Mouse (Mus musculus) brain, embryonic 14.5 days (tissue): Measurements from ENCODE around the gene Chrd. TPM values are rescaled to one million over a fixed set of nuclear protein-coding genes. Genes with fewer than 3 reads are reported as not detected.

ENCODE experiments used
- DNase-seq: peaks from one replicate; pipeline ENCODE4 v3.0.0-alpha.2; 2011; ENCODE audit warnings: low read depth
- CTCF ChIP-seq: fragments of 200-500 bp; IDR thresholded peaks from 2 replicates; pipeline ENCODE4 v1.5.1; 2012; ENCODE audit warnings: inconsistent platforms, mild to moderate bottlenecking, moderate library complexity, borderline replicate concordance; ENCODE audit not compliant: insufficient read depth, insufficient read length; ENCODE audit errors: extremely low read depth
- POLR2A ChIP-seq: fragments of 200-500 bp; IDR thresholded peaks from 2 replicates; pipeline ENCODE4 v1.6.1; 2012; ENCODE audit warnings: mild to moderate bottlenecking, inconsistent platforms, borderline replicate concordance; ENCODE audit not compliant: poor library complexity, insufficient read depth, insufficient read length, severe bottlenecking; ENCODE audit errors: extremely low read depth
- polyA plus RNA-seq: library from polyadenylated mRNA; depleted of rRNA; stranded (reverse); fragments of >200 nt; gene quantifications from 2 replicates; pipeline ENCODE4 v1.2.3, GENCODE M21; 2012; rRNA removed

Chrd gene
- polyA plus RNA-seq, 1 experiment, result 24.6 TPM

- TF ChIP-seq POLR2A (no peak), CTCF (no peak)
- no peak for DNase-seq
These were observed 42.1 kb downstream of the Chrd start for GRCm38 (mm10) chr16:20775021-20775420.

- TF ChIP-seq POLR2A, result no peak
- no peak for TF ChIP-seq CTCF
- no peak for DNase-seq
These were observed 46.9 kb downstream of the Chrd start for GRCm38 (mm10) chr16:20779846-20780245.

- DNase-seq, result no peak
- TF ChIP-seq POLR2A, result no peak
- TF ChIP-seq CTCF, result no peak
These were observed 48.2 kb downstream of the Chrd start for GRCm38 (mm10) chr16:20781101-20781630.

GRCm38 (mm10) chr16:20783891-20784290 is 51.0 kb downstream of the Chrd start:
- DNase-seq, result no peak
- TF ChIP-seq CTCF (no peak), POLR2A (no peak)

GRCm38 (mm10) chr16:20784754-20785153 is 51.8 kb downstream of the Chrd start:
- no peak for DNase-seq
- TF ChIP-seq CTCF (no peak), POLR2A (no peak)

GRCm38 (mm10) chr16:20786556-20786955 is 53.6 kb downstream of the Chrd start:
- DNase-seq, result no peak
- TF ChIP-seq CTCF (no peak), POLR2A (no peak)

- no peak for DNase-seq
- TF ChIP-seq CTCF, result no peak
- no peak for TF ChIP-seq POLR2A
These were observed 58.9 kb downstream of the Chrd start for GRCm38 (mm10) chr16:20791803-20792202.

Other genes with a start within 250 kb of the Chrd start
- gene Eif2b5, start 234.3 kb upstream of the Chrd start, polyA plus RNA-seq, result 56.7 and 61.0 TPM in 2 replicates
- gene Dvl3, start 216.1 kb upstream of the Chrd start, polyA plus RNA-seq, result 63.6 and 109 TPM in 2 replicates
- 1,266 and 1,281 TPM in 2 replicates for gene Ap2m1, start 197.6 kb upstream of the Chrd start, polyA plus RNA-seq
- gene Abcf3, start 184.6 kb upstream of the Chrd start, polyA plus RNA-seq, result 67.5 TPM in 2 replicates
- gene Vwa5b2, start 143.7 kb upstream of the Chrd start, polyA plus RNA-seq, result 28.2 and 44.7 TPM in 2 replicates
- gene Eef1akmt4, start 121.5 kb upstream of the Chrd start, polyA plus RNA-seq, result 9.2 and 16.4 TPM in 2 replicates
- not detected in 2 replicates for gene Gm49333, start 121.5 kb upstream of the Chrd start, polyA plus RNA-seq
- 30.5 and 31.6 TPM in 2 replicates for gene Alg3, start 121.4 kb upstream of the Chrd start, polyA plus RNA-seq
- 82.1 and 103 TPM in 2 replicates for gene Camk2n2, start 111.8 kb upstream of the Chrd start, polyA plus RNA-seq
- gene Ece2, start 103.3 kb upstream of the Chrd start, polyA plus RNA-seq, result 27.3 and 27.7 TPM in 2 replicates
- gene Psmd2, start 81.5 kb upstream of the Chrd start, polyA plus RNA-seq, result 215 and 226 TPM in 2 replicates
- 231 and 269 TPM in 2 replicates for gene Eif4g1, start 64.8 kb upstream of the Chrd start, polyA plus RNA-seq
- 53.5 and 74.8 TPM in 2 replicates for gene Fam131a, start 39.9 kb upstream of the Chrd start, polyA plus RNA-seq
- gene Polr2h, start 15.5 kb upstream of the Chrd start, polyA plus RNA-seq, result 51.9 and 66.5 TPM in 2 replicates
- 80.4 and 100 TPM in 2 replicates for gene Clcn2, start 15.4 kb upstream of the Chrd start, polyA plus RNA-seq
- 2.8 and 3.6 TPM in 2 replicates for gene Thpo, start 1.4 kb downstream of the Chrd start, polyA plus RNA-seq